Mouse (Mus musculus) thymus, adult 2 months (tissue): ENCODE results near the gene Ezr.

Source experiments
- CTCF ChIP-seq: fragments of 200-500 bp; IDR thresholded peaks from 2 replicates; pipeline ENCODE4 v1.5.1; 2012; ENCODE audit warnings: mild to moderate bottlenecking, control low read depth, low read length, moderate library complexity, borderline replicate concordance; ENCODE audit not compliant: control insufficient read depth, poor library complexity, insufficient read depth; ENCODE audit errors: extremely low read depth
- POLR2A ChIP-seq: fragments of 200-500 bp; IDR thresholded peaks from 2 replicates; pipeline ENCODE4 v1.6.1; 2012; ENCODE audit warnings: mild to moderate bottlenecking, low read length, control low read depth, moderate library complexity; ENCODE audit not compliant: control insufficient read depth, poor library complexity, insufficient read depth; ENCODE audit errors: extremely low read depth

DNA sequence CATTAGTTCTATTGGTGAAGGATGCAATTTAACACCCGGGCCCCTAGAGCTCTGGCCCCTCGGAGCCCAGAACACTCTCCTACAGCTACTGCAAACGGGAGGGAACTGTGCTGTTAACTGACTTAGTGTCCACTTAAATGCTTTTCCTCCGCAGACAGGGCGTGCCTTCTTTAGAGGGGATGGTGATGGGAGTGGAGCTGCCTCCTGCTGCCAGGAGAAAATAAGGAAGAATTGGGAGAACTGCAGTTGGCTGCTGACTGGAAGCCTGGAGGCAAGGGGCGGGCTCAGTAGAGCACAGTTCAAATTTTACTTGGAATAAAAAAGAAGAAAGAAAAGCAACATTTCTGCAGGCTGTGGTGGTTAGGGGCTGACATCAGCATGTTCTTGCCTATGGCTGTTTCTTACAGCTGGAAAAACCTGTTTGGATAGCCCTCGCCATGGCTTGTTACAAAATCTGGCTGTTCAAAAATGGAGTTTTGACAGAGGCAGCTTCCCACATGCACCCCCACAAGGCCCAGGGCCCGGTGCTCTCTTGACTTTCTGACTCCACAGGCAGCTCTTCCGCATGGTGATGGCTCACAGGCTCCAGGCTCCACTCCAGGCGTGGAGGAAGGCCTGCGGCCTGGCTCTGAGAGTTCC is 31.2 kb downstream of the Ezr start:
- TF ChIP-seq CTCF (no peak), POLR2A (no peak)
